Mouse (Mus musculus) Patski (cell line): ENCODE results near the gene B230104I21Rik. TPM values are rescaled to one million over a fixed set of nuclear protein-coding genes. Genes with fewer than 3 reads are reported as not detected.

Experiments
- ATAC-seq: fragments of 100-300 bp; one replicate; pipeline ENCODE4 v1.8.0; 2021
- CTCF ChIA-PET: fragments of 350-600 bp; sonication (Branson Sonifier 250); formaldehyde crosslinking; loops from one replicate; lab custom pipeline; 2022; ENCODE audit warnings: inconsistent platforms; lab: Charles Lee
- POLR2A ChIA-PET: fragments of 350-600 bp; sonication (Branson Sonifier 250); formaldehyde crosslinking; loops from one replicate; lab custom pipeline; 2022; ENCODE audit warnings: antibody characterized with exemption, inconsistent platforms; lab: Charles Lee
- DNase-seq: peaks from one replicate; pipeline ENCODE4 v3.0.0-alpha.2; 2011; ENCODE audit warnings: low read depth, low spot score
- H3K27me3 ChIP-seq: fragments of 371-371 bp; one replicate; pipeline ENCODE4 v1.5.1; 2021
- CTCF ChIP-seq: fragments of 100-300 bp; IDR thresholded peaks from one replicate; pipeline ENCODE4 v1.5.1; 2021
- in situ Hi-C: fragments of 300-500 bp; cut with MboI; formaldehyde crosslinking; loops from 3 replicates; pipeline ENCODE4 v1.11.1; 2018; ENCODE audit warnings: low pct_unique_long_range_greater_than_20kb, mixed read lengths
- polyA plus RNA-seq: library from polyadenylated mRNA; unstranded; gene quantifications from one replicate; pipeline ENCODE4 v1.2.3, GENCODE M21; 2021

Gene B230104I21Rik
- polyA plus RNA-seq, 1 experiment from 2014 or later = not detected

GRCm38 (mm10) chr4:154393196-154394122, 57.5 kb downstream of the B230104I21Rik start:
- H3K27me3 ChIP-seq = peaks cover 17% of the 10 kb centered on the region
- in situ Hi-C loops = no loop called here
- ATAC-seq (no peak), DNase-seq (no peak)
- POLR2A ChIA-PET = no interaction called here
- TF ChIP-seq CTCF = no peak
- CTCF ChIA-PET = no interaction called here

DNA sequence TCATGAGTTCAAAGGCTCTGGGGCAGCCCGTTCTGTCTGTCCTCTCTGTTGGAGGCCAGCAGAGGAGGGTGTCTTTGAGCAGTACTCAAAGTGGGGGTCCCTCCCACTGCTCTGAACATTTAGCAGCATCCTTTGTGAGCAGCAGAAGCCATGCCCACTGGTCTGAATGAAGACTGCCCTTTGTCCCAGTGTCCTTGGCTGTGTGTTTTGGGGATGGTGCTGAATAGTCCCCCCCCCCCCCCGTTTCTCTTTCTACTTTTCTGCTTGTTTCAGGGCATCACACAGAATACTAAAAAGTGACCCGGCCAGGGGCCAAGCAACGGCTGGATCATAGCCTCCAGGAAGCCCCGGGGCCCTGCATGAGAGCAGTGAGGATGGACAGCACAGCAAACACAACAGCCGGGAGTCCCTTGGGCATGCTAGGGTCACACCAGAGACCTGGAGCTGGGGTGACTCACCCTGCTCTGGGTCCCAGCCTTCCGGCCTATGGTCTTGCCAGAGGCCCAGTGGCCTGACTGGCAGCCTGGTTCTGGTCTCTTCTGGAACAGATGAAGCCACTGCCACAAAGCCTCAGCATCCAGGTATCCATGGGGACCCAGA, 58.3 kb downstream of the B230104I21Rik start:
- no peak for DNase-seq
- TF ChIP-seq CTCF = no peak
- H3K27me3 ChIP-seq = peaks cover 16% of the 10 kb centered on the region
- ChIA-PET POLR2A (no interaction called here), CTCF (no interaction called here)
- no peak for ATAC-seq
- in situ Hi-C loops = no loop called here

GRCm38 (mm10) chr4:154396652-154397301, 60.9 kb downstream of the B230104I21Rik start:
- no peak for TF ChIP-seq CTCF
- DNase-seq = no peak
- ChIA-PET CTCF (interaction anchor here (1.3 kb wide), 1 partner anchor 9 kb away, joined by 4 read pairs; no protein-coding TSS in a partner anchor), POLR2A (no interaction called here)
- peaks cover 16% of the 10 kb centered on the region for H3K27me3 ChIP-seq
- ATAC-seq = no peak
- in situ Hi-C loops = no loop called here

Other genes with a start within 250 kb of the B230104I21Rik start
- 0.46 TPM for gene Trp73, start 195.9 kb upstream of the B230104I21Rik start, polyA plus RNA-seq
- gene Wrap73, start 193.8 kb upstream of the B230104I21Rik start, polyA plus RNA-seq = 15.9 TPM
- gene Tprgl, start 175.5 kb upstream of the B230104I21Rik start, polyA plus RNA-seq = 55.4 TPM
- 2.0 TPM for gene Megf6, start 165.4 kb upstream of the B230104I21Rik start, polyA plus RNA-seq
- gene Arhgef16, start 34.5 kb upstream of the B230104I21Rik start, polyA plus RNA-seq = 1.6 TPM